Mouse (Mus musculus): ENCODE results near the gene Cd59b.
"Not testable (repeated sequence)": the region's sequence is repeated elsewhere in the genome, so short reads cannot be mapped to it uniquely, and the experiment has no call there.

- not testable (repeated sequence) for TF ChIP-seq MYOG (IDR thresholded peaks at IDR 0.05; ENCODE audit: control insufficient read depth in 1 of 3, insufficient read depth in 1 of 3, insufficient read length in 2 of 3, low read depth in 2 of 3); POLR2A (IDR thresholded peaks at IDR 0.05; ENCODE audit: insufficient read length, low read depth)
Measured at GRCm38 (mm10) chr2:104109021-104109420, 39.4 kb downstream of the Cd59b start.

Measured in myocyte (in vitro differentiated cells).